Mouse (Mus musculus) c-Kit-positive CD71-positive TER-119-negative erythroid progenitor cells, embryonic 14.5 days (primary cell): ENCODE measurements around the gene Gins1.
"Not testable (repeated sequence)": the region's sequence is repeated elsewhere in the genome, so short reads cannot be mapped to it uniquely, and the experiment has no call there.

ENCODE experiments used
- DNase-seq: peaks from one replicate; pipeline ENCODE4 v3.0.0-alpha.2; 2013; ENCODE audit warnings: low read depth

Gene Gins1

DNA sequence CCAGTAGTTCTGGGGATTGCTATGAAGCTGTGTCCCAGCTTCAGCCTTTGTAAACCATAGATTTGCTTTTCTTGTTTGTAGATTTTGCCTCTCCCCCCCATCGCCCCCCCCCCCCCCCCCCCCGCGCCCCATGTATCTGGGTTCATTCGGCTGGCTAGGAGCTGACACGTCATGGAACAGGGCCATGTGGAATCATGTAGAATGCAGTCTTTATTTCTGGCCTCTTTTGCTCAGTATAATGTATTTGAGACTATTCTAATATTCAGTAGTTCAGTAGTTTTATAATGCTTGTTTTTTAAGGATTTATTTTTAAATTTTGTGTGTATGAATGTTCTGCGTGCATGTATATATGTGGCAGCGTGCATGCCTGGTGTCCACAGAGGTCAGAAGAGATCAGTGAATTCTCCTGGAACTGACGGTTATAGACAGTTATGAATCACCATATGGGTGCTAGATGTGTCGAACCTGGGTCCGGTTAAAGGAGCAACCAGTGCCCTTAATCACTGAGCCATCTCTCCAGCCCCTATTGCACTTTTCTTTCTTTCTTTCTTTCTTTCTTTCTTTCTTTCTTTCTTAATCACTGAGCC lies 5.2 kb downstream of the Gins1 start:
- no peak for DNase-seq

DNA sequence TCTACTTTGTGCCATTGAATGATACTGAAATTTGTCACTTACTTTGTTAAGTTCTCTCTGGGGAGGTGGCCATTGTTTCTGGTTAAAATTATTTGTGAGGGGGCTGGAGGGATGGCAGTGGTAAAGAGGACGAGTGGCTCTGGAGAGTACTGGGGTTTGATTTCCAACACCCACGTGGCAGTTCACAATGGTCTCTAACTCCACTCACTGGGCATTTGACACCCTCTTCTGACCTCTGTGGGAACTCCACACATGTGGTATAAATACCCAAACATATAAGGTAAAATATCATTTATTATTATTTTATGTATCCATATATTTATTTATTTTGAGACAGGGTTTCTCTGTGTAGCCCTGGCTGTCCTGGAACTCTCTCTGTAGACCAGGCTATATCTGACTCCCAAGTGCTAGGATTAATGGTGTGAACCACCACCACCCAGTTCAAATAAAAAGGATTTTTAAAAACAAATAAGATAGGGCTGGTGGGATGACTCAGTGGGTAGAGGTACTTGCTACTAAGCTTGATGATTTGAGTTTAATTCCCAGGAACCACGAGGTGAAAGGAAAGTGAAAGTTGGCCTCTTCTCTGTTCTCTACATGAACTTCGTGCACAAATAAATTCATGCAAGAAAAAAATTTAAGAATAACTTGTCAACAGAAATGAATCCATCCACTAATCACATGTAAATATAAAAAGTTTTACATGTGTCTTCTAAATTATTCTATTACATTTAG lies 9.7 kb downstream of the Gins1 start:
- DNase-seq, result no peak

DNA sequence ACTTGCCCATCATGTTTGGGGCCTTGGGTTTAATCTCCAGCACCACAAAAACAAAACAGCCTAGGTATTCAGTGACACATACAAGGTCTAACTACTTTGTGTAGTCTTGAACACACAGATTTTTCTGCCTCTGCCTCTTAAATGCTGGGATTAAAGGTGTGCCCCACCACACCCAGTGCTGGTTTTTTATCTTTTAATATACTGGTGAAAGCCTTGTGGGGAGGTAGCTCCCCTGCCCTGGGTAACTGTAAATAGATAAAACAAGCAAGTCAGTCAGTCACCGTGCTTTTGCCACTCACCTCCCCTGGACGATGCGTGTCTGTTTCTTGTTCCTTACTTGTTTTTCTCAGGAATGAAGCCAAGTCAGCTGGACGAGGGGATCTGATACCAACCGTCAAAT lies 10.6 kb downstream of the Gins1 start:
- DNase-seq, result no peak

DNA sequence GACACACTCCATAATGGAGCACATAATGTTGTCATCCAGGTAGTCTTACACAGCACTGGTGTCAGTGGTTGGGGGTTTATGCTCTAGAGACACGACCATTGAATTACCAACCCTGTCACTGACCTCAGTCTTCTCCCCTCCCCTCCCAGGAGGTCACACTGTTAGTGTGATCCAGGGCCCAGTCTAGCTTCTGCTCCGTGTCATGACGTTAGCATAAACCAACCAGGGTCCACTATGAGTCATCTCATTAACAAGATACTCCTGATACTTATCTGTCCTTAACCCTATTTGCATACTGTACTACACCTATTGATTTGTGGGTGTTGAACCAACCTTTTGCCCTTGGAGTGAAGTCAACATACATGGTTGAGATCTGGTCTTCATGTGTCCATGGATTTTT lies 13.5 kb downstream of the Gins1 start:
- DNase-seq, result no peak

DNA sequence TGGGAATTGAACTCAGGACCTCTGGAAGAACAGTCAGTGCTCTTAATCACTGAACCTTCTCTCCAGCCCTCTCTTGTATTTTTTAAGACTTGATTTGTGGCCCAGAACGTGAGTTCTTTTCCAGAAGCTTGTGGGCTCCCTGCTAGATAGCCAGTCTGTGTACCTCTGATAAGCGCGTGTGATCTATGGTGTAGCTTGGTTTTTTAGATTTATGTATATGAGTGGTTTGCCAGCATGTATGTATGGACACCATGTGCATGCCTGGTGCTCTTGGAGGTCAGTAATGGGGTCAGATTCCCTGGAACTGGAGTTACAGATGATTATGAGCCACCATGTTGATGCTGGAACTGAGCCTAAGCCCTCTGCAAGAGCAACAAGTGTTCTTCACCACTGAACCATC lies 15.3 kb downstream of the Gins1 start:
- DNase-seq, result no peak

DNA sequence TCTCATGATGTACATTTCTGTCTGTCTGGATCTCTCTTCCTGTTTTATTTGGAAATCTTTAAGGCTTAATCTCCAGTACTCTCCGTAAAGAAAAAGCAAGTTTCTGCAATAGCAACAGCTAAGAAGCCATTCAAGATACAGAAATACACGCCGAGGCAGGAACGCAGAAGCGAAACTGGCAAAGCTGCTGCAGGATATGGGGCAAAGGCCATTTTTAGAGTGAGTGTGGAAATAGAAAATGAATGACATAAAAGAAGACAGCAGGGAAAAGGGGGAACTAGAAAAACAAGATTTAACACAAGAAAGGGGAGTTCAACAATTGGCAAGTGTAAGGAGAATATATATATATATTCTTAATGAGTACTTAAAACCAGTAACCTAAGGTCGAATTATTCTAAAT lies 16.5 kb downstream of the Gins1 start:
- no peak for DNase-seq

DNA sequence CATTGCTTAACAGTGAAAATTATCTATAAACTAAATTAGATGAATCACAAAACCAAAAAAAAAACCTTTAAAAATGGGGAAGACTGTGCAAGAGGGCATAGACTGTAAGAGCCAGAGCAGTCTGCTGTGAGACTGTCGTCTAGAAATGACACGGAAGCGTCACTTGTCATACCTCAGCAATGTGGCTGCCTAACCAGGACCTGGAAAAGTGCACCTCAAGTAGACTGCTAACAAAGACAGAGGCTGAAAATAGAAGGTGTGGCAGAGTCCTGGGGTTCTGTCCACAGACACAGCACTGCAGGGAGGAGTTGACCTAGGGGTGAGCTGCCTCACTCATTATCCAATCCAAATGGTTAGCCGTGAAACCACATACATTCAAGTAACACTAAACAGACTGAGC lies 17.0 kb downstream of the Gins1 start:
- DNase-seq, result no peak

DNA sequence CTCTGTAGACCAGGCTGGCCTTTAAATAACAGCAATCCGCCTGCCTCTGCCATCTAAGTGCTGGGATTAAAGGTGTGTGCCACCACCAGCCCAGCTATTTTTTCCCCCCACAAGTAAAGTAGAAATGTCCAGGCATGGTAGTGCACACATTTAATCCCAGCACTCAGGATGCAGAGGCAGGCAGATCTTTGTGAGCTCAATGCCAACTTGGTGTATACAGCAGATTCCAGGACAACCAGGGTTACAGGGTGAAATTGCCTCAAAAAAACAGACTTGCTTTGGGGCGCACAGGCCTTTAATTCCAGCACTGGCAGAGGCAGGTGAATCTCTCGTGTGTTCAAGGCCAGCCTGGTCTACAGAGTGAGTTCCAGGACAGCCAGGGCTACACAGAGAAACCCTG lies 17.8 kb downstream of the Gins1 start:
- DNase-seq, result no peak

DNA sequence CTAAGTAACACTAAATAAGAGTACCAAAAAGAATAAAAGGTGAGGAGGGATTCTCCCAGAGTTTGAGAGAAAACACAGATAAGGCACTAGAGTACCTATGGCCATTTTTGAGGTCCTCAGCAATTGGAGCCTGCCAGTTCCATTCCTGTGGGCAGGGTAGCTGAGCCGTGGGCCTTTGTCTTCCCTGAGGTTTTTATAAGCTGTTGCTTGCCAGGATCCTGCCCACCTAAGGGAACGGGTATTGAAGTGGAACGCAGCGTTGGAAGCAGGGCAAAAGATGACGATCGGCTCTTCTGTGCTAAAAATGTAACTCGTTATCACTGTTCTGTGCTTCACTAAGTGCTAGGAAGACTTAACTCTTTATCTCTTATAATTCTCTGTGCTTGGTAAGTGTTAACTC lies 18.3 kb downstream of the Gins1 start:
- DNase-seq, result no peak

DNA sequence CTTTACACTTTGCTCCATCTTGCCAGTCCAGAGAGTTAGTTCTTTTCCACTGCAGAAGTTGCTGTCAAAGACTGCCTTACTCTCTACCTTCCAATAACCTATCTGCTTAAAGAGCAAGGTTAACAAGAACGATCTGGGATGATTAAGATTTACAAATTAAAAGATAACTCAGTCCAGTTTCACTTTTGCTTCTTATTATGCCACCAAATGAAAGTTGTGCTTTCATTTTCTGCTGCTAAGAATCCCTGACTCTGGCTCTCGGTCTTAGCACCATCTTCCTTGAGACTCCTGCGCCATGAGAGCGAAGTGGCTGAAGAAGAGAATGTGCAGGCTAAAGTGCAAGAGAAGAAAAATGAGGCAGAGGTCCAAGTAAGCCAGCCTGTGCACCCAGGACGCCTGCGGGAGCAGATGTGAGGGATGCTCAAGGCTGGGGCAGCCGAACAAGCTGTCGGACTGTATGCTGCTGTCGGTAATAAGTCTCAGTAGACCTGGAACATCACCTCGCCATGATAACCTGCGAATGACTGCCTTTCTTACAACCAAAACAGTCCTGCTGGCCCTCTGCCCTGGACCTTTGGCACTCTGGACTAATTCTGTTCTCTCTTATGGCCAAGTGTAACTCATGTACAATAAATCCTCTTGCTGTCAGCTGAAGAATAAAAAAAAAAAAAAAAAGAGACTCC lies 22.0 kb downstream of the Gins1 start:
- no peak for DNase-seq

DNA sequence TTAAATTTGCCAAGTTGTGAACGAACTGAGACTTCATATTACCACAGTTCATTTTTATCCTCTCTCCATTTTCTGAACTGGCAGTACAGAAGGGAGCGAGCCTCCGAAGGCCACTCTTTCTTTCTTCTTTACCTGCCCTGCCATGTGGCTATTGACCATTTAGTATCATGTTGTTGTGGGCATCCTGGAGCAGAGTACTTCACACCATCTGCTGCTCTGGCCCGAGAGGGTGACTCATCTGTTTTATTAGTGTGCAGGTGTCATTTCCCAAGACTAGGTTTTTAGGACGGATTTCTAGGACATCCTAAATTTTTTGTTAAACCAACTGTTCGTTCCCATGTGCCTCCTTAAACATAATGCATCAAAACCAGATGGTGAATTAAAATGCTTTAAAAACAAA lies 24.0 kb downstream of the Gins1 start:
- DNase-seq, result no peak

DNA sequence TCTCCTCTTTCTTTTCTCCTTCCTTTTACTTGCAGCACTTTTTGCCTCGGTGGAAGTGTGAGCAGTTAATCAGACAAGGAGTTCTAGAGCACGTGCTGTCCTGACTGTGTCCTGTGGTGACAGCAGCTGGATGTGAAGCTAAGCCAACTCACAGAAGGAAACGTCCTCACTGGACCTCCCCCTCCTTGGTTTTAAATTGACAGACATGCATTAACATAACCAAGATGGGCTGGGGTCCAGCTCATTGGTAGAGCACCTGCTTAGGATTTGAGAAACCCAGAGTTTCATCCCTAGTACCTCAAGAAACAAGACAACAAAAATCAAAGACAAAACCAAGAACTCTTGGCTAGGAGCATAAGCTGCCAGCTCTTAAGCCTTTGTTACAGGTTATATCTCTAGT lies 25.6 kb downstream of the Gins1 start:
- DNase-seq, result no peak

DNA sequence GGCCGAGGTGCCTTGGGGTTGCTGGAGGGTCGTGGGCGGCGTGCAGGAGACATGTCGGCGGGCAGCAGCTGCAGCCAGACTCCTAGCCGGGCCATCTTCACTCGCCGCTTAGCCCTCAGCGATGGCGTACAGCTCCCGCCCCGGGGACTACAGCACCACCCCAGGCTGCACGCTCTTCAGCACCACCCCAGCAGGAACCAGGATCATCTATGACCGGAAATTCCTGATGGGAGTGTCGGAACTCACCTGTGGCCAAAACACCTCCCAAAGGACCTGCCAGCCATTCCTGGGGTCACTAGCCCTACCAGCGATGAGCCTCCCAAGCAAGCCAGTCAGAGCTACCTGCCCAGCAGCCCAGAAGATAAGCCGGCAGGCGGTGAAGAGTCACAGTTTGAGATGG lies 28.3 kb downstream of the Gins1 start:
- no peak for DNase-seq

DNA sequence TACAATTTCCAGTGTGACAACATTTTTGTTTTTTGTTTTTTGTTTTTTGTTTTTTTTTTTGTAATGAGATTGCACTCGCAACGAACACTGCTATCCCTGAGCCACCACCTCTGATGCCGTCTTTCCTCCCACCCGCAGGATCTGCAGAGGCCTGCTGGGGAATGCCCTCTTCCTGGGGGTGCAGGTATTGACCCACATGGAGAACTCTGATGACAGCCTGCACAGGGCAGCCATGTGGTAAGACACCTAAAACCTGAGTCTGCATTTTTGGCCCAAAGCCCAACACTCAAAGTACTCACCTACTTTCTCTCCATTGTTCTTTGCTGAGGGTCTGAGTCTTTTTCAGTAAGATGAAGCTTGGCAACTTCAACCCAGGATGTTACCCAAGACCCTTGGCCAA lies 29.5 kb downstream of the Gins1 start:
- DNase-seq, result no peak

DNA sequence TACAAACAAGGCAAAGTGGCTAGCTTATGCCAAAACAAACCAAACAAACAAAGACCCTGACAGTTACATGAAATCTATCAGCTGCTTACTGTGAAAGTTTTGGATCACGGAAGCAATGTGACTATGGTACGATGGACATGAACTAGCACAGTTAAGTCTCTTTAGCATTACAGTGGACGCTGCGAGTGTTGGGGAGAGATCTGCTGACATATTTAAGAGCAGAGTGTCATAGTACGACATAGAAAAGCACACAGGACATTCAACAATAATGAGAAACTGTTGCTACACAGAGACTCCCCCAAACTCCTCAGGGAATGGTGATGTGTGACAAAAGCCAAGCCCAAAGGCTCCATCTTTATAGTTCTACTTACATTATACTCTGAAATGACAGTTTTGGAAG lies 38.8 kb downstream of the Gins1 start:
- DNase-seq, result no peak

DNA sequence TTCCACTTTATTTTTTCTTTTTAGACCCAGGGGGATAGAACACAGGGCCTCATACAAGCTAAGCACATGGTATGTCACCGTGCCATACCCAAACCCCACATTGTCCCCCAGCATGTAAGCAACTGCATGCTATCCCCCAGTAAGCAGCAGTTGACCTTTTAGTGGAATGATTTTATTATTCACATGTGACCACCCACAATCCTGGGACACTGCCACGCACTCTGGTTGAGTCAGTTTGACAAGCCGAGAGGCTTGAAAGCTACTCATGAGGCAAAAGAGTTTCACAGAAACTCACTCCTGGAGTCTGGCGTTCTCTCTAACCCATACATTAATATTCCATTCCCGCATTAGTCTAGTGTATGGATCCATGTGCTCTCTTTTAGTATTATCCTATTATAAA lies 42.1 kb downstream of the Gins1 start:
- DNase-seq, result not testable (repeated sequence)

DNA sequence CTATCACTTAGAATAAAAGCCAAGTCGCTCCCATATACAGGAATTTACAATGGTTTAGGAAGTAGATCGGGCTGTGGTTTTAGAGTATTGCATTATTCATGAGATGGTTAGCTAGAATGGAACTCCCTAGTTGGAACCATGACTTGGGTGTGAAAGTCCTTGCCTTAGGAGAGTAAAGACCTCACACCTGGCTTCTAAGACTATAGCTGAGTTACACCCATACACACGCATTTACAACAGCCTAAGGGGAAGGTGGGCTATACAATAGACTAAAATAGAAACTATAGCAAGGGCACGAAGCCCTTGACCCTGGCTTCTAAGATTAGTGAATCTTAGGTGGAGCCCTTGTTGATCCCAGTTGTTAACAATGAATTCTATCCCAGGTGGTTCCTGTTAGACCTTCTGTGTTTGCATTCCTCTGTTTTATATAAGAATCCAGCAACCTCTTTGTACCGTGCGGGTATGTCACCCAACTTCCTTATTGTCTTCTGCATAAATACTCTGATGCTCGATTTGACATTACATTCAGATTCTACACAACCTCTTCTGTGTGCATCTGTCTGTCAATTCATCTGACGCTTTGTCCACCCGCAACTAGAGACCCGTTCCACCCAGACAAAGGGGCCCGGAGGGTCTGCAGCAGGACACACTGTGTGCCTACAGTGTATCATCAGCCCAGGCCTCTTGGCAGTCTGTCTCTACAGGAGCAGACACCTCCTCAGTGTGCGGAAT lies 42.8 kb downstream of the Gins1 start:
- DNase-seq, result not testable (repeated sequence)

DNA sequence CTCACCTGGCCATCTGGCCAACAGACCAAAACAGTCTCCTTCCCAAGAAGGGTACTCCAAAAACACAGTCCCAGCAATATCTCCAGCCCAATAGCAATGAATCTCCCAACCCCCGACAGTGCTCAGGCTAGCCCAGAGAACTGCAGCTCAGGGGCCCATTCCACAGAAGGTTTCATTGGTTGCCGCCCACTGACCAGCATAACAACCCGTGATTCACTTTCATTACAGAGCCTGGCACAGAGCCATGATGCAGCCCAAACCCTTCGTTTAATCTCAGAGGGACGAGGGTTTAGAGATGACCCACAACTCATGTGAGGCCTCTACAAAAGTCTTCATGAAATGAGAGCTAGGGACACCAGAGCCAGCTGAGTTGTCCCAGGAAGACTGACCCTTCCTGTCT lies 43.6 kb downstream of the Gins1 start:
- DNase-seq, result no peak

DNA sequence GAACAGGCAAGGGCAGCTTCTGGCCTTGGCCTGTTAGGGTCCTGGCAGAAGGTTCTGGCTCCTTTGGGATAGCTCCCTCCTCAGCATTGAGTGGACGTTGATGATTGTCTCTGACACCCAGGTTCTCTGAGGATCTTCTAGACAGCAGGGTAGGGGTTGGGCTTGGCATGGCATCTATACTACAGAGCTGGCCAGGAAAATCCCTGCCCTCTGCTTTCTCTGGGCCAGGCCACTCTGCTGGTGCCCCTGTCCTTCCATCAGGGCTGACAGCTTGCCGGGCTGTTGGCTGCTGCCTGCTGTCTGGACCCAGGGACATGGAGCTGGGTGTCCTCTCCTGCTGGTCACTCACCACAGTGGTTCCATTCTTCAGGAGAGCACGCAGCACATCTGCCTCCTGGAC lies 44.5 kb downstream of the Gins1 start:
- no peak for DNase-seq

DNA sequence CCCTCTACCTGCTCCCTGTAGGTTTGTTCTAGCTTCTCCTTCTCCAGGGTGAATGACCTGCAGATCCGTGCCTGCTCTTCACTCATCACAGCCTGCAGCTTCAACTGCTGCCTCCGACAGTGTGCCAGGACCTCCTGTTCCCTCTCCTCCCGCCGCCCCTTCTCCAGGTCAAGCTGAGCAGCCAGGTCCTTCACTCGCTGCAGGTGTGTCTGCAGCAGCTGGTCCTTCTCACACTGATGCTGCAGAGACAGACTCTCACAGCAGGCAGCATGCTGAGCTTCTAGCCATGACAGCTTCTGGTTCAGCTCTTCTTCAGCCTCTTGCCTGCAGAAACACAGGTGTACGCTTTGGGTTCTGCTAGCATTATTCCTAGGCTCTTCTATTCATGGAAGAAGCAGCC lies 44.9 kb downstream of the Gins1 start:
- no peak for DNase-seq

DNA sequence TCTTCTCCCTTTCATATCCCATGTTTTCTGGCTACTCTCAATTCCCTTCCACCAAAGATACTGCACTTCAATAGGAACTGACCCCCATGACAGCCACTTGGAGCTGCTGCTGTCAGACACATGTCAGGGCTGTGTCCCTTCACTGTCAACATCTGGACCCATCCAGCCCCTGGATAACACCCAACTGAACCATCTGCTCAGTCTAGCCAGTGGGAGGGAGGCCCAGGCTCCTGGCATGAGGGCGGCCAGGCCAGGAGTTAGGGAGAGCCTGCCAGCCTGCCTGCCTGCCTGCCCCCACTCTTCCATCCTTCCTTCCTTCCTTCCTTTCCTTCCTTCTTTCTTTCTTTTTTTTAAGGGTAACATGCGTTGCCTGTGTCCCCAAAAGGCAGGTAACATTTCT lies 46.0 kb downstream of the Gins1 start:
- DNase-seq, result no peak

DNA sequence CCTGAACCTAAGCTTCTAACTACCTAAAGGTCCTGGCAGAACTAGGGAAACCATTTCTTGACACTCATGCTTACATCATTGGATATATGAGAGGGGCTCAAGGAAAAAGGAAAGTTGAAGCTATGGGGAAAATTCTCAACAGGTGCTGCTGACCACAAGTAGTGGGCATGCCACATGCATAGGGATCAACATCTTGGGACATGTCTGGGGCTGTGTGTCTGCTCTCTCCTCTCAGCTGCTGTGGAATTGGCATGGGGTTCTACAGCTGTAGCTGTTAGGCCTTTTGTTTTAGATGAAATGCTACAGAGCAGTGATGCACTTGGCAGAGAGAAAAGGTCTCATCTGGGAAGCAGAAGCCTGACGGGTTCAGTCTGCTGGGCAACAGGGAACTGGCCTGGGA lies 50.7 kb downstream of the Gins1 start:
- no peak for DNase-seq

DNA sequence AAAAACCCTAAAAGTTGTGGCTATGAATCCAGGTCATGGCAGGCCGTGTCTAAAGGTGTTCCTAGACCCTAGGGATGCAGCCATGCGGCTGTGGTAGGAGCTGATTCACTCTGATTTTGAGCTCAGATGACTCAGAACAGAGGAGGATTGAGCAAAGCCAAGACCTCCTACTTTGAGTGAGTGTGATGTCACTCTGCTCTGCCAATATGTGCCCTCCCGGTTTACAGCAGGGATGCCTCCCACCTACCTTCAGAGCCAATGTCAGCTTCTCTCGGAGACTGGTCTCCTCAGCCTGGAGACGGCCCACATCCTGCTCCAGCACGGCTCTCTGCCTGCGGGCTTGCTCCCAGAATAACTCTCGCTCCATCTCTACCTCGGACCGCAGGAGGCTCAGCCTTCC lies 54.3 kb downstream of the Gins1 start:
- no peak for DNase-seq
